Mouse (Mus musculus) bone marrow macrophage, adult 2 months (primary cell): ENCODE measurements around the gene Ghdc. TPM values are rescaled to one million over a fixed set of nuclear protein-coding genes. Genes with fewer than 3 reads are reported as not detected.

ENCODE experiments used
- H3K27ac ChIP-seq: 2 replicates; pipeline ENCODE4 v1.5.1; 2012; ENCODE audit warnings: low read depth, low read length; ENCODE audit not compliant: insufficient read depth
- H3K4me1 ChIP-seq: 2 replicates; pipeline ENCODE4 v1.6.1; 2012; ENCODE audit warnings: low read length; ENCODE audit not compliant: control insufficient read depth, insufficient read depth
- H3K4me3 ChIP-seq: 2 replicates; pipeline ENCODE4 v1.5.1; 2012; ENCODE audit warnings: mild to moderate bottlenecking, low read length, moderate library complexity; ENCODE audit not compliant: insufficient read depth
- CTCF ChIP-seq: IDR thresholded peaks from 2 replicates; pipeline ENCODE4 v1.5.1; 2012; ENCODE audit warnings: low read depth, mild to moderate bottlenecking, low read length, moderate library complexity
- POLR2A ChIP-seq: IDR thresholded peaks from 2 replicates; pipeline ENCODE4 v1.6.1; 2012; ENCODE audit warnings: mild to moderate bottlenecking, low read depth, low read length, borderline replicate concordance
- polyA plus RNA-seq: library from polyadenylated mRNA; stranded (reverse); fragments of >200 nt; gene quantifications from 2 replicates; pipeline ENCODE4 v1.2.4, GENCODE M21; 2012; ENCODE audit not compliant: missing spikeins, insufficient read depth, insufficient read length

Gene Ghdc
- polyA plus RNA-seq, 1 experiment: 12.0 TPM

DNA sequence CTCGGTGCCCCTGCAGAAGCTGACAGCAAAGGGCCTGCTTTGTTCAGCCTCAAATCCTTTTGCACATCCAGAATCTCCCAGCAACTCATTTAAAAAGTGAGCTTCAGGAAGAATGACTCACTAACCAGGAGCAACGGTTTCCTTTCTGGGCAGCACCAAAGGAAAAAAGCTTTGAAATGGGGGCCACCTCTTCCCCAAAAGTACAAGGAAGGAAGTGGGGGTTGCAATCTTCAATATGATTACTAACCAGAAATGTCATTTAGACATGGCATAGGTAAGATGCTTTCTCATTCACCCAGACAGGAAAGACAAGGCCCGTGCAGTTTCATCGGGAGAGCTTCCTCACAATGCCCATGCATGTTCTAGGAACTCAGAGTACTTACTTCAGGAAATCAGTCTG lies 49.5 kb downstream of the Ghdc start:
- Histone ChIP-seq H3K27ac (peak overlapping the region; percentile 87), H3K4me1 (peaks cover 63% of the 10 kb centered on the region), H3K4me3 (peak overlapping the region; percentile 28)
- TF ChIP-seq CTCF (no peak), POLR2A (no peak)

DNA sequence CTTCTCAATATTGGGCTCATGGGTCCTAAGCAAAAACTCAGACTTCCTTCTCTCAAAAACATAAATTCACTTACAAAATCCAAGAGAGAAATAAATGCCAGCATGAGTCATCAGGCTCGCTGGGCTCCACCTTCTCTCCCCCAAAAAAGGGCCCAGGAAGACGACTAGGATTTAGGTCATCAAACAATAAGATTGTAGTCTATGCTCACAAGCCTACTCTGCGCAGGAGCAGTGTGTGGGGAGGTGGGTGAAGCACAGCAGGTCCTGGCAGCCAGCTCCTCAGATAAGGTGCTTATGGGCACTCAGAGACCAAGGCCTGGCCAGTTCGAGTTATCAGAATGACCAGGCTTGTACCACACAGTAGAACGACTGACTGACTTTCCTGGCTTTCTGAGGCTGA lies 50.4 kb downstream of the Ghdc start:
- H3K4me1 ChIP-seq: peaks cover 56% of the 10 kb centered on the region
- H3K4me3 ChIP-seq: peak overlapping the region; percentile 28
- TF ChIP-seq CTCF (no peak), POLR2A (no peak)
- peak overlapping the region; percentile 87 for H3K27ac ChIP-seq

DNA sequence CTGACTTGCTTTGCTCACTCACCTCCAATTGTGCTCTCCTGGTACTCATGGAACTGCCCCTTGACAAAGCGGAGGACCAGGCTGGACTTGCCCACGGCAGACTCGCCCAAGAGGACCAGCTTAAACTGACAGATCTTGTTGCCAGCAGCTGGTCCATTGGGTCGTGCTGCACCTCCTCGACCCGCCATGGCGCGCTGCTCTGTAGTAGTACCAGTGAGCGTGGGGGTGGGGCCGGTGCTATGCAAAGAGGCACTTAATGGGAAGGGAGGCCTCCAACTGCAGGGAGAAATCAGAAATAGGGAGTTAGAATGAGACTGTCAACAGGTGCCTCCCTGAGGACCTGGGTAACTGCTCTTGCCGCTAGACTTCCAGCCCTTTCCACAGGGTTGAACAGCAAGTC lies 50.9 kb downstream of the Ghdc start:
- H3K4me1 ChIP-seq: peaks cover 52% of the 10 kb centered on the region

DNA sequence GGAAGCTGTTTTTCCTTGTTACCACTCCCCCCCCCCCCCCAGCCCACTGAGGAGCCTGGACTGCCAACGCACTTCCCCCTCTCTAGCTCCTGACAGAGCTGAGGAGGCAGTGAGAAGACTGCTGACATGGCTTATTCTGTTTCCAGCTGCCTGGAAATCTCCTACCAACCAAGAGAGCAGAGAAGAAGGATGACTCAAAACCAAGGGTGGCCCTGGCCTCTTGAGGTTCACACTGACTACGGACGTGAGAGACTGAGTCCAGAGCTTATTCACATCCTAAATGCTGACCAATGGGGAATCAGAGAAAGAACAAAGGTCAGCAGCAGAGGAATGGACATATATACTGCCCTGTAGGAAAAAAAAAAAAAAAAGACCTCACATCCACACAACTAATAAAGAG lies 51.4 kb downstream of the Ghdc start:
- TF ChIP-seq CTCF: no peak
- no peak for TF ChIP-seq POLR2A
- H3K4me1 ChIP-seq: peaks cover 48% of the 10 kb centered on the region
- H3K4me3 ChIP-seq: no peak overlapping the region
- H3K27ac ChIP-seq: peak overlapping the region; percentile 87

More for the DNA sequence above, 50.9 kb downstream of the Ghdc start:
- peak overlapping the region; percentile 87 for H3K27ac ChIP-seq
- H3K4me3 ChIP-seq: no peak overlapping the region; the same call in 1 of the 2 replicates
- TF ChIP-seq POLR2A (no peak), CTCF (no peak)

DNA sequence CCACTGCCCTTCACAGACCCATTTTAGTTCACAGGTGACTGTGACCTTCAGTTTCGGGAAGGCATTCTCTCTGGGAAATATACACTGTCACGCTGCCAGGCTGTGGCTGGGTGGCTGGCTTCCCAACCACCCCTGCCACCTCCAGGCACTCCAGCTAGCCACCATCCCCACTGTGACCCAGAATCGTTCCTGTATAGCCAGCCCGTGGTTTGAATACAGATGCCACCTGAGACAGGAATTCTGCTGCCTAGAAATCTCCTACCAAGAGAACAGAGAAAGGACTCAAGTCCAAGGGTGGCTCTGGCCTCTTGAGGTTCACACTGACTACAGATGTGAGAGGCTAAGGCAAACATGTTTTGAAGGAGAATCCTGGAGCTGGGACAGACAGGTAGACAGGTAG lies 51.9 kb downstream of the Ghdc start:
- no peak for TF ChIP-seq CTCF
- no peak for TF ChIP-seq POLR2A
- H3K4me3 ChIP-seq: no peak overlapping the region
- peaks cover 49% of the 10 kb centered on the region for H3K4me1 ChIP-seq
- peak overlapping the region; percentile 54 for H3K27ac ChIP-seq

DNA sequence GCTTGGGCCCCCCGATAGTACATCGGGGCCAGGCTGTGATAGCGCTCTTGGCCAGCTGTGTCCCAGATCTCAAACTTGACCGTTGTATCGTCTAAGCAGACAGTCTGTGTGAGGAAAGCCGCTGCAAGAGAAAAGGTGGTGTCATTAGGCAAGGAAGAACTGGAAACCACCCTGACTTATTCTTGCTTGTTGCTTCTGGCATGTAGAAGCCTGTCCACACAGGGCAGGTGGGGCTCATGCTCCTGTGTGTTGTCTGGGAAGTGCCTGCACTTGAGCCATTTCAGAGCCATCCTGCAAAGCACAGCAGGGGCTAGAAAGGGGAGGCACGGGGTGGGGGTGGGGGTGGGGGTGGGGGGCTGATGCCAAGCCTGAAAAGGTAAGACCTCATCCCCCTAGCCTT lies 52.3 kb downstream of the Ghdc start:
- no peak for TF ChIP-seq POLR2A
- no peak for TF ChIP-seq CTCF
- peaks cover 48% of the 10 kb centered on the region for H3K4me1 ChIP-seq

DNA sequence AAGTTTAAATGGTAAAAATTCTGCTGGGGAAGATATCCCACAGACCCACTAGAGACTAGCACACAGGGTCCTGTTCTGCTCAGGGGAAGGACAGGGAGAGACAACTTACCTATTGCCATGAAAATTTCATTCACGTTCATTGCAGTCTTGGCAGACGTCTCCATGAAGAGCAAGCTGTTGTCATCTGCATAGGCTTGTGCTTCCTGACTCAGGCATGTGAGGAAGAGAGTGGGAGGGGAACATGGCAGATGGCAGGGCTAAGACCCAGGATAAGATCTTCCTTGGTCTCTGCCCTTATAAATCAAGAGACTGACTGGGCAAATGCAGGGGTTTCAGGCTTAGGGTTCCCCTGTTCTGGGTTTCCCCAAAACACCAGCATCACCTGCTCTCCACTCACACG lies 54.1 kb downstream of the Ghdc start:
- TF ChIP-seq POLR2A (no peak), CTCF (no peak)
- H3K27ac ChIP-seq: no peak overlapping the region
- peaks cover 44% of the 10 kb centered on the region for H3K4me1 ChIP-seq
- no peak overlapping the region for H3K4me3 ChIP-seq

More for the DNA sequence above, 52.3 kb downstream of the Ghdc start:
- Histone ChIP-seq H3K4me3 (no peak overlapping the region), H3K27ac (no peak overlapping the region)

Other genes with a start within 250 kb of the Ghdc start
- 51.4 and 62.3 TPM in 2 replicates for gene Acly, start 243.0 kb downstream of the Ghdc start, polyA plus RNA-seq
- 0.19 and 0.34 TPM in 2 replicates for gene Ttc25, start 225.3 kb downstream of the Ghdc start, polyA plus RNA-seq
- gene Cnp, start 196.1 kb downstream of the Ghdc start, polyA plus RNA-seq: 40.3 and 41.2 TPM in 2 replicates
- 46.6 and 52.5 TPM in 2 replicates for gene Nkiras2, start 151.7 kb downstream of the Ghdc start, polyA plus RNA-seq
- 324 and 349 TPM in 2 replicates for gene Dnajc7, start 150.8 kb downstream of the Ghdc start, polyA plus RNA-seq
- gene Zfp385c, start 78.5 kb downstream of the Ghdc start, polyA plus RNA-seq: not detected in 2 replicates
- gene Dhx58, start 66.7 kb downstream of the Ghdc start, polyA plus RNA-seq: 58.8 and 58.9 TPM in 2 replicates
- 18.8 and 18.9 TPM in 2 replicates for gene Kat2a, start 58.5 kb downstream of the Ghdc start, polyA plus RNA-seq
- not detected in 2 replicates for gene Hspb9, start 57.1 kb downstream of the Ghdc start, polyA plus RNA-seq
- 269 and 300 TPM in 2 replicates for gene Rab5c, start 32.7 kb downstream of the Ghdc start, polyA plus RNA-seq
- not detected in 2 replicates for gene Kcnh4, start 11.0 kb downstream of the Ghdc start, polyA plus RNA-seq
- not detected in 2 replicates for gene Hcrt, start 8.0 kb downstream of the Ghdc start, polyA plus RNA-seq
- gene Stat5b, start 79.8 kb upstream of the Ghdc start, polyA plus RNA-seq: 30.8 and 30.9 TPM in 2 replicates
- gene Stat5a, start 88.4 kb upstream of the Ghdc start, polyA plus RNA-seq: 16.3 and 20.7 TPM in 2 replicates
- 73.3 and 76.6 TPM in 2 replicates for gene Stat3, start 168.6 kb upstream of the Ghdc start, polyA plus RNA-seq
- 3.8 and 4.1 TPM in 2 replicates for gene Cavin1, start 199.9 kb upstream of the Ghdc start, polyA plus RNA-seq
- 163 and 186 TPM in 2 replicates for gene Atp6v0a1, start 238.5 kb upstream of the Ghdc start, polyA plus RNA-seq